Mouse (Mus musculus) CD4-positive helper T cell, adult 2 months (primary cell): Measurements from ENCODE around the gene Gif.

Experiments
- DNase-seq: peaks from one replicate; pipeline ENCODE4 v3.0.0-alpha.2; 2012; ENCODE audit warnings: low read depth, missing footprints, low spot score

The Gif gene

DNA sequence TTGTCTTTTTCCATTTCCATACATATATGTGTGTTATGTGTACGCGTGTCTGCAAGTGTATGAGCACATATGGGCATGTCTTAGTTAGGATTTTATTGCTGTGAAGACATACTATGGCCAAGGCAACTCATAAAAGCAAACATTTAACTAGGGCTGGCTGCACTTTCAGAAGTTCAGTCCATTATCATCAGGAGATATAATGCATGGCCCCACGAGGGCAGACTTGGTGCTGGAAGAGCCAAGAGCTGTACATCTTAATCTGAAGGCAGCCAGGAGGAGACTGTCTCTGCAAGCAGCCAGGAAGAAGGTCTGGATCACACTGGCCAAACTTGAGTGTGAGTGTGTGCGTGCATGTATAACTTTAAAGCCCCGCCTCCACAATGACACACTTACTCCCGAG lies 47.1 kb downstream of the Gif start:
- no peak for DNase-seq

- DNase-seq: peak; percentile 24
Observed at GRCm38 (mm10) chr19:11800531-11801315, 53.4 kb downstream of the Gif start.

GRCm38 (mm10) chr19:11804423-11804822 lies 57.1 kb downstream of the Gif start:
- no peak for DNase-seq

GRCm38 (mm10) chr19:11807251-11807650 lies 59.9 kb downstream of the Gif start:
- DNase-seq: peak; percentile 52

GRCm38 (mm10) chr19:11807822-11808221 lies 60.5 kb downstream of the Gif start:
- DNase-seq: no peak

DNA sequence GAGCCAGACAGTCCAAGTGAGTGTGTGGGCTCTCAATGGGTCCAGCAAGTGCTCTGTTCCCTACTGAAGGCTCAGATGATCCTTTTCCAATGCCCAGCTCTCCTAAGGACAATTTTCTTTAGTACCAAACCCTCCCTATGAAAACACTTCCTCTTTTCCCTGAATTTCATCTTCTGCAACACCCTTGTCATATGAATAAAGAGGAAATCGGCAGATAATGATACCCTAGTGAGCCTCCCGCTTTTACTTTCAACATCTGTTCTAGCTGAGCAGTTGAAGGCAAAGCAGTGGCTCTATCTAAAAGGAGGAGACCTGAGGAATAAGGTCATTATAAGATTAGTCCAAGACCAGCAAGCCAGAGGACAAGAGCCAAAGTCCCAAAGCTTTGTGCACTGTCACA lies 61.1 kb downstream of the Gif start:
- no peak for DNase-seq

DNA sequence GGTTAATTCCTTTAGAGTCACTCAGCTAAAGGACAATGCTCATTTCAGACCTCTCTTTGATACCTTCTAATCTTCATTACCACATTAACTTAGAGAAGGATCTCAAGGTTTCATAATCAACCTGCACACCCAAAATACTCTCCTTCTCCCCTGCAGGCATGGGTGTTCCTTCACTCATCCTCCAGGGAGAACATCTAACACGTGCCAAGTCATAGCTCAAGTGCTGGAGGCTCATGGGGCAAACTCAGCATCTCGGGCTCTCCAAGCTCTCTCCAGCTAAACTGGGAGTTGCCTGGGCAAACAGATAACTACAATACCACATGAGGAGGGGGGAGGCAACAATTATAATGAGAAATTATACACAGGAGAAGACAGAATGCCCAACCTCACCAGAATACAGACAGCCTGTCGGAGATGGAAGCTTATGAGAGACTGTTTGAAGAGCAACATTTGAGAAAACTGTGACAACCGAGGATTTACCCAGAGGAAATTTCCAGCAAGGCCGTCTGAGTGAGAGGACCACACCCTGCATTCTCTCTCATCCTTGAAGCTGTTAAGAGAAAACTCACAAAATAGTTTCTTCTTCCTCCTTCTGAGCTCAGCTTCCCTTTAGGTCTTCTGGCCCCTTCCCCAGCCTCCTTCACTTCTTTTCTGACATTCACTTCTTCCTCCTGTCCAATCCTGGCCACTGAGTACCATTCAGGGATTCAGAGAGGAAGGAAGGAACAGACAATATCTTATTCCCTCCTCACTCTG lies 62.8 kb downstream of the Gif start:
- no peak for DNase-seq

DNA sequence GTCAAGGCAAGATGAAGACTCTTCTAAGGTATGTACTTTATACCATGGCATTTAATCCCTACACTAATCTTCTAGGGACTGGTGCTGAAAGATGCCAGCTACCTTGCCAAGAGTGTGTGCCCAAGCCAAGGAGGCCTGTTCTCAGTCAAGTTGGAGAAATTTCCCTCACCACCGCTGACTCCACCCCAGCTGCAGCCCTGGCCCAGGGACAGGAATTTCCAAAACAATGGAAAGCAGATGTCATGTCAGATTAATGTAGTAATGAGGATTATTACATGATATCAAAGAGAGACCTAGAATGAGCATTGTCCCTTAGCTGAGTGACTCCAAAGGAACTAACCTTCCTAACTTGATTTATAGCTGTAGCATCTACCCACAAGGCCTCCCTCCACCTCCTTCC lies 63.5 kb downstream of the Gif start:
- no peak for DNase-seq

DNA sequence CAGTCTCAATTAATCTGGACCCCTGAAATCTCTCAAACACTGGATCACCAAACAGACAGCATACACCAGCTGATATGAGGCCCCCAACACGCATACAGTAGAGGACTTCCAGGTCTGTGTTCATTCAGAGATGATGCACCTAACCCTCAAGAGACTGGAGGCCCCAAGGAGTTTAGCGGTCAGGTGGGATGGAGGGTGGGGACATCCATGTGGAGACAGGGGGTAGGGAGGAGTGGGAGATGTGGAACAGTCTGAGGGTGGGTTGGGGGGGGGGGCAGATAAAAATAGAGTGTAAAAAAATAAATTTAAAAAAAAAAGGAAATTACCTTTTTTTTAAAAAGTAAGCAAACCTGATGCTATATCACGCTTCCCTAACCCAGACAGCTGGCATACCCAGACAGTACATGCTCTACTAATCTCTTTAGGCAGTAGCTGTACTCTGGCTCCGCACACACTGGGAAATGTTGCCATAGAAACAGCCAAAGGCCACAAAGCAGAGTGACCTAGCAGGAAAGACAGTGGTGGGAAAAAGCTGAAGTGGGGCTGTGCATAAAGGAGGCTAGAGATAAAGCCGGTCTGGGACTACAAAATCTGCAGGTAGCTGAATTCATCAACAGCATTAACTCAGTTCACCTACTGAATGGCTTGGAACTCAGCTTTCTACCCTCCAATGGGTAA lies 64.5 kb downstream of the Gif start:
- DNase-seq: no peak
